Mouse (Mus musculus) lung, postnatal 36 days (tissue): ENCODE results near the gene Slc9a2.
"Not testable (repeated sequence)": the region's sequence is repeated elsewhere in the genome, so short reads cannot be mapped to it uniquely, and the experiment has no call there.

ENCODE experiments used
- DNase-seq: peaks from one replicate; pipeline ENCODE4 v3.0.0; 2022; ENCODE audit warnings: mixed read lengths

Slc9a2 gene

GRCm38 (mm10) chr1:40714950-40715349 is 34.6 kb downstream of the Slc9a2 start:
- DNase-seq, result no peak

- DNase-seq, result no peak
Observed at GRCm38 (mm10) chr1:40726051-40726450, 45.7 kb downstream of the Slc9a2 start.

GRCm38 (mm10) chr1:40727404-40727803 is 47.0 kb downstream of the Slc9a2 start:
- DNase-seq, result no peak

- no peak for DNase-seq
Observed at GRCm38 (mm10) chr1:40728636-40729035, 48.3 kb downstream of the Slc9a2 start.

GRCm38 (mm10) chr1:40737671-40738070 is 57.3 kb downstream of the Slc9a2 start:
- no peak for DNase-seq

- DNase-seq, result not testable (repeated sequence)
Observed at GRCm38 (mm10) chr1:40738246-40738645, 57.9 kb downstream of the Slc9a2 start.

- DNase-seq, result no peak
Observed at GRCm38 (mm10) chr1:40740739-40741138, 60.4 kb downstream of the Slc9a2 start.

GRCm38 (mm10) chr1:40746089-40746488 is 65.7 kb downstream of the Slc9a2 start:
- DNase-seq, result no peak

- peak; percentile 7 for DNase-seq
Observed at GRCm38 (mm10) chr1:40759751-40760445, 79.5 kb downstream of the Slc9a2 start.

- no peak for DNase-seq
Observed at GRCm38 (mm10) chr1:40764042-40764441, 83.7 kb downstream of the Slc9a2 start.

- no peak for DNase-seq
Observed at GRCm38 (mm10) chr1:40764701-40765275, 84.4 kb downstream of the Slc9a2 start.

GRCm38 (mm10) chr1:40765521-40765920 is 85.1 kb downstream of the Slc9a2 start:
- DNase-seq, result no peak

- DNase-seq, result no peak
Observed at GRCm38 (mm10) chr1:40767588-40767987, 87.2 kb downstream of the Slc9a2 start.

GRCm38 (mm10) chr1:40768606-40769005 is 88.2 kb downstream of the Slc9a2 start:
- DNase-seq, result peak; percentile 47

- DNase-seq, result no peak
Observed at GRCm38 (mm10) chr1:40769331-40769894, 89.0 kb downstream of the Slc9a2 start.

- DNase-seq, result no peak
Observed at GRCm38 (mm10) chr1:40771196-40771970, 91.0 kb downstream of the Slc9a2 start.

- DNase-seq, result no peak
Observed at GRCm38 (mm10) chr1:40773234-40773633, 92.9 kb downstream of the Slc9a2 start.

- no peak for DNase-seq
Observed at GRCm38 (mm10) chr1:40774040-40774439, 93.7 kb downstream of the Slc9a2 start.

GRCm38 (mm10) chr1:40776102-40776501 is 95.7 kb downstream of the Slc9a2 start:
- no peak for DNase-seq

- no peak for DNase-seq
Observed at GRCm38 (mm10) chr1:40776763-40777162, 96.4 kb downstream of the Slc9a2 start.

- no peak for DNase-seq
Observed at GRCm38 (mm10) chr1:40783450-40783849, 103.1 kb downstream of the Slc9a2 start.

GRCm38 (mm10) chr1:40784306-40784705 is 103.9 kb downstream of the Slc9a2 start:
- no peak for DNase-seq

GRCm38 (mm10) chr1:40785876-40786445 is 105.6 kb downstream of the Slc9a2 start:
- DNase-seq, result peak; percentile 27
